Mouse (Mus musculus) testis, adult 2 months (tissue): Measurements from ENCODE around the gene Trpm5.

Source experiments
- CTCF ChIP-seq: fragments of 200-500 bp; IDR thresholded peaks from 2 replicates; pipeline ENCODE4 v1.5.1; 2012; ENCODE audit warnings: low read depth, mild to moderate bottlenecking, inconsistent platforms, low read length, moderate library complexity; ENCODE audit not compliant: control insufficient read depth, insufficient read depth, insufficient replicate concordance
- POLR2A ChIP-seq: fragments of 200-500 bp; IDR thresholded peaks from 2 replicates; pipeline ENCODE4 v1.6.1; 2012; ENCODE audit warnings: low read depth, mild to moderate bottlenecking, inconsistent platforms, low read length, moderate library complexity; ENCODE audit not compliant: control insufficient read depth

DNA sequence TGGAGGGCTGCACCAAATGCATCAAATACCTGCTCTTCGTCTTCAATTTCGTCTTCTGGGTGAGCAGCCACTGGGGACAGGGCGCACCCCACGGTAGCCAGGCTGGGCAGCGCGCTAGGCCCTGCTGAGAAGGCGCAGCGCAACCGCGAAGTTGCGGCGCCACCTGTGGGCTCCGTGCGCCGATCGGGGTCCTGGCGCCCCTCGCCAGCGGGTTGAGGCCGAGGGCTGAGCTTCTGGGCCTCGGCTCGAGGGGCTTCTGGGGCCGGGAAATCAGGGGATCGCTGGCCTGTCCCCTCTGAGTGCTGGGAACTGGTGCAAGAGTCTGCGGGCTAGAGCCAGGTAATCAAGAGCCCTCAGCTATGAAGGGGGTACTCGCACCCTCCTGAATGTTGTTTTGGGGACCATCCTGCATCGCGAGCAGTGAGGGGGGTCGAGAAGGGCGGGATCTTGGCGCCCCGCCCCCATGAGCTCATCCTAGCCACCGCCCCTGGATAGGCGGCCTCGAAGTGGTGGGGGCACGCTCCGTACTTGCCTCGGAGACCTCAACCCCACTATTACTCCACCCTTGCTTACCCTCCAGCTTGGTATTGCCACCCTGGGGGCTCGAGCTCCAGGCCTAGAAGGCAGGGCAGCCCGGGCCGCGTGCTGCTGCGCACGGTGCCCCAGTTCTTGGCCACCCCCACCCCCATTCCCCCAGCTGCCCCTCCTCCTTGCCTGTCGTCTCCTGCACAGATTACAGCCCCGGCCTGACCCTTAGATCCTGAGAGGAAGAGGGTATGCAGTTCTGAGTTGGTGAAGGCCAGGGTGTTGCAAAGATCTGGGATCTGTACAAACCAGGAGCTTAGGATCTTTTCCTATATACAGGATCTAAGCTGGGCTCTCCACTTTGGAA is 41.2 kb downstream of the Trpm5 start:
- TF ChIP-seq POLR2A (no peak), CTCF (no peak)
